Mouse (Mus musculus): Measurements from ENCODE around the gene Ralb. TPM values are rescaled to one million over a fixed set of nuclear protein-coding genes. Genes with fewer than 3 reads are reported as not detected.

Ralb gene
- polyA plus RNA-seq (2015; fragmentation: Nextera tagmentation; extraction: Ambion mirVana): 154 and 158 TPM in 2 replicates

DNA sequence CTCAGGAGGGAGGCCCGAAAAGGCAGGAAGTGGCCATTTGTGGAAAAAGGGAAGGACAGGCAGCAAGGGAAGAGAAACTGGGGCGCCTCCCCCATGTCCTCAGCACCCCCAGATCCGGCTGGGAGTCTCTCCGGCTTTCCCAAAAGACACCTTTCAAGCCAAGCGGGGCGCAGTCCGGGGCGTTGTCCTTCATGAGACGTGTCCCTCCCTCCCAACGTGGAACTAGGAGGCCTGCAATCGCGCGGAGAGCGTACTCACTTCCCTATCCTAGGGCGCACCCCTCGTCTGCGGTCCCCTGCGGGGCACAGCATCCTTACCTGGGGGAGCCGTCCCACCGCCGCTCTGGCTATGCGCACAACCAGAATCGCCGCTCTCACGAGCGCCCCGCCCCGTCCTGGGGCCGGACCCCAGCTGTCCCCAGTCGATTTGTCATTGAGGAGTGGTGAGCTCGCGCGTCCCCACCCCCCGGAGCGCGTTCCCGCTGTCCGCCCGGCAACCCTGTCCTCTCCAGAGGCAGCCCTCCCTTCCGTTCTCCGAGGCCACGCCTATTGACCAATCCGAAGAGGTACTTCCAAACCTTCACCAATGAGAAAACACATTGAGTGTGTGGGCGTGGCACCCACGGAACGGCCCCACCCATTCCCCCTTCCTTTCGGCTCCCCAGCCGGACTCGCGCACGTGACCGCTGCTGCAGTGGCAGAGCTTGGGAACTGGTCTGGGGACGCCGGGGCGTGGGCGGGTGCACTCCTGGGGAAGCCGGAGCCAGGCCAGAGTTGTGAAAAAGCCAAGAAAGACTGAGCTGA is at the start of gene Ralb:
Ralb (minus strand) TSS at position 535 of the 803 bp plus-strand sequence.
- H3K4me1 ChIP-seq: peaks cover 66% of the 10 kb centered on the region
- no peaks in the 10 kb centered on the region for H3K9me3 ChIP-seq
- H3K27me3 ChIP-seq (replicated peaks): no peaks in the 10 kb centered on the region
- peak within 1 kb of the TSS; percentile 85 for H3K4me3 ChIP-seq
- H3K9ac ChIP-seq: peak within 1 kb of the TSS; percentile 91
- H3K4me2 ChIP-seq: peak within 1 kb of the TSS; percentile 87
- H3K36me3 ChIP-seq: peaks cover 18% of the 10 kb centered on the region
- ATAC-seq (ENCODE audit: extremely low read depth, insufficient number of reproducible peaks, low FRiP score, low TSS enrichment): peak; percentile 93
- peak within 1 kb of the TSS; percentile 93 for H3K27ac ChIP-seq (replicated peaks)
- under 1% methylated on average over 57 of the region's 57 CpGs for WGBS

DNA sequence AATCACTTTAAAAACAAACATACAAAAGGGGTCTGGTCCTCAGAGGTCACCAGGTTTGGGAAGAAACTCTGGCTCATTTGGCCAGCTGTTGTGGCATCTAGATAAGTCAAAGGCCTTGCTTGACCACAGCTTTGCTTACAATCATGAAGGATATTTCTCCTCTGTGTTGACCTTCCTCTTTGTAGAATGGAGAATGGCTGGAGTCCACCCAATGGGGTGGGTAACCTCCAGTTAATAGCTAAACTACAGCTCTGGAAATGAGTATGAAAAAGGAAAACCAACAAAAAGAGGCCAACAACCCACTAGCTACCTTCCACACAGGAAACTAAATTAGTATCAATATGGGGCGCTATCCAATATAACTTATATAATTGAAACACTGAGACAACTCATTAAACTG is 47.1 kb upstream of the Ralb start:
- ATAC-seq (ENCODE audit: extremely low read depth, insufficient number of reproducible peaks, low FRiP score, low TSS enrichment): no peak
- Histone ChIP-seq H3K27me3 (replicated peaks) (no peaks in the 10 kb centered on the region), H3K36me3 (peaks cover 40% of the 10 kb centered on the region), H3K4me2 (no peak overlapping the region), H3K9me3 (no peaks in the 10 kb centered on the region), H3K4me3 (no peak overlapping the region), H3K27ac (replicated peaks) (no peak overlapping the region), H3K4me1 (no peaks in the 10 kb centered on the region), H3K9ac (no peak overlapping the region)
- WGBS: 83% methylated on average over 1 of the region's 1 CpGs

DNA sequence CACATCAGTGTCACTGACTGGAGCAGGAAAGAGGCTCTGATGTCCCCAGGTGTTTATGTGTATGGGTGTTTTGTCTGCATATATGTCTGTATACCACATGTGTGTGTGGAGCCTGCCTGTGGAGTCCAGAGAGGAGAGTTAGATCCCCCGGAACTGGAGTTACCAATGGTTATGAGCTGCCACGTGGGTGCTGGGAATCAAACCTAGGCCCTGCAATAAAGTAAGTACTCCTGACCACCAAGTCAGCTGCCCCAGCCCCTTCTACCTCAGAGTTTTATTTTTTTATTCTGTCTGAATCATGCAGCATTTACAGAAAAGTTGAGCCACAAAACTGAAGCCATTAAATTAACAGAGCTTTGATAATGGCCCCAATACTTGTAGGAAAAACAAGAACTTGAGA is 45.5 kb upstream of the Ralb start:
- WGBS: 79% methylated on average over 2 of the region's 2 CpGs
- Histone ChIP-seq H3K4me1 (peaks cover 8% of the 10 kb centered on the region), H3K36me3 (peaks cover 44% of the 10 kb centered on the region), H3K4me2 (no peak overlapping the region), H3K4me3 (no peak overlapping the region), H3K9ac (no peak overlapping the region), H3K27ac (replicated peaks) (no peak overlapping the region), H3K9me3 (no peaks in the 10 kb centered on the region), H3K27me3 (replicated peaks) (no peaks in the 10 kb centered on the region)
- ATAC-seq (ENCODE audit: extremely low read depth, insufficient number of reproducible peaks, low FRiP score, low TSS enrichment): no peak

DNA sequence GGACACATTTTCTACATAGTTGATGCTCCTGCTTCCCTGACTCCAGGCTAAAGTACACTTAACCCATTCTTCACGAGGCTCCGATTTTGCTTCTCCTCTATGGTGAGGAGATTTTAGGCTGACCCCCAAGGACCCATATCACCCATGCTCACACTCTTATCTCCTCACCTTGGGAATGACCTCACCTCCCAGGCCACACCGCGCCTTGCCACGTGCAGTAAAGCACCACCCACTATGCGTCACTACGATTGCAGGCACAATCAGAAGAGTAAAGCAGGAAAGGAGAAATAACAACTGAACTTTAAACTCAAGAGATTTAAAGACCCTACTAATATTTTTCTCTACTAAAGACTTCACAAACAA is 44.7 kb upstream of the Ralb start:
- 56% methylated on average over 7 of the region's 7 CpGs for WGBS
- Histone ChIP-seq H3K4me1 (peaks cover 15% of the 10 kb centered on the region), H3K9ac (no peak overlapping the region), H3K4me2 (no peak overlapping the region), H3K27ac (replicated peaks) (no peak overlapping the region), H3K27me3 (replicated peaks) (no peaks in the 10 kb centered on the region), H3K4me3 (no peak overlapping the region), H3K9me3 (no peaks in the 10 kb centered on the region), H3K36me3 (peaks cover 36% of the 10 kb centered on the region)
- ATAC-seq (ENCODE audit: extremely low read depth, insufficient number of reproducible peaks, low FRiP score, low TSS enrichment): no peak

DNA sequence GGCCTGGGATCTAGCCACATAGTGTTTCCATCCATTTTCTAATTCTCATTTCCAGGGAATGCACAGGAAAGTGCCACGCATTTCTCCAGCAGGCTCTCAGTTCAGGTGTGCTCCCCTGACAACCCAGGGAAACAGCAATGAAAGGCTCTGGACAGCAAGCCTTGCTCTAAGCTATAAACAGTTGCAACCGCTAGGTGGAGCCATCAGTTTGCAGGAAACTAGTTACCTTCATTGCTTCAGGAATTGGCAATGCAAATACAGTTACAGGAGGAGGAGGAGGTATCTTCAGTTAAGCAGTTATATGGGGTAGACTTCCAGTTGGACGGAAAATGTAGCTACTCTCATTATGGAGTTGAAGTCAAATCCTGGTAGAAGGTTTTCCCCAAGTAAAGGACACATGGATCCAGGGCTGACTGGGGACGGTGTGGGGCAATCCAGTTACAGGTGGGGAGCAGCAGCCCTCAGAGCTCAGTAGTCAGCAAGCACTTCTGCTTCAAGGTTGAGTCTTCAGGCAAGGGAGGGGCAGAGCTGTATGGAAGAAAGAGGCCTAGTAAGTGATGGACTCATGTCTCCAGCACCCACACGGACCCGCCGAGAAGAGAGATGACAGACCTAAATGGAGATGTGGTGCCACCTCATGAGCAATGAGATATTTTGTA is 44.2 kb upstream of the Ralb start:
- H3K9ac ChIP-seq: no peak overlapping the region
- H3K9me3 ChIP-seq: no peaks in the 10 kb centered on the region
- H3K27ac ChIP-seq (replicated peaks): no peak overlapping the region
- ATAC-seq (ENCODE audit: extremely low read depth, insufficient number of reproducible peaks, low FRiP score, low TSS enrichment): no peak
- 62% methylated on average over 7 of the region's 7 CpGs for WGBS
- H3K36me3 ChIP-seq: peaks cover 32% of the 10 kb centered on the region
- peaks cover 17% of the 10 kb centered on the region for H3K4me1 ChIP-seq
- no peak overlapping the region for H3K4me2 ChIP-seq
- H3K27me3 ChIP-seq (replicated peaks): no peaks in the 10 kb centered on the region
- no peak overlapping the region for H3K4me3 ChIP-seq

DNA sequence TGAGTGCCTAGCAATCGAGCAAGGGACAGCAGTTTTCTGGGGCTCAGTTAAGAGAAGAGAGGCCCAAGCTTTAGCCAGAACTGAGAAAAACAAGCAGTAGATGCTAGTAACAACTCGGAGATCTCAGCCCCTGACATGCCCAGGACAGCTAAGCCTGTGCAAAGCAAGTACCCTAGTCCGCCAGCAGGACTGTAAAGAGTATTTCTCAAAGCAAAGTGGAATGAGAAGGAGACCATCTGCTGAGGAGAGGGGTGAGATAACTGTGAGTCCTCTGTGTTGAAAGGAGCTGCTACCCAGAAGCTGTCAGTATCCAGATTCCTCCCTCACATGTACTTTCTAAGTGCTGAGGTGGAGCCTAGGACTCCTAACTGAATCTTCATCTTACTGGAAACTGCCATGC is 41.9 kb upstream of the Ralb start:
- 78% methylated on average over 3 of the region's 3 CpGs for WGBS
- Histone ChIP-seq H3K36me3 (peaks cover 29% of the 10 kb centered on the region), H3K27me3 (replicated peaks) (no peaks in the 10 kb centered on the region), H3K4me3 (no peak overlapping the region), H3K4me2 (no peak overlapping the region), H3K9me3 (no peaks in the 10 kb centered on the region), H3K9ac (no peak overlapping the region), H3K4me1 (peaks cover 22% of the 10 kb centered on the region), H3K27ac (replicated peaks) (no peak overlapping the region)
- no peak for ATAC-seq (ENCODE audit: extremely low read depth, insufficient number of reproducible peaks, low FRiP score, low TSS enrichment)

DNA sequence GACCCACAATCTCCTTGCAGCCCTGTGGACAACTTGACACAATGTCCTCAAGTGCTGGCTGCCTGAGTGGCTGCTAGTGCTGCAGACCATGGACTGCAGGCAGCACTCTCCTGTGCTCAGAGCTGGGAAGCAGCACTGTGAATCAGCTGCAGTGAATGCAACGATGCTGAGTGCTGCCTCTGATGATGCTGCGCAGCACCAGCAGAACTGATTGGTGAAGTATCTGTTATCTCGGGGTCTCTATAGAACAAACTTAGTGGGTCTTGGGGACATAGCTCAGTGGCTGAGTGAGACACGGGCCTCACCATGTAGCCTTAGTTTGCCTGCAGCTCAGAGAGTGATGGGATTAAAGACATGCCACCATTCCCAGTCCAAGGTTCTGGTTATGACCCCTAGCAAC is 41.1 kb upstream of the Ralb start:
- H3K36me3 ChIP-seq: peaks cover 29% of the 10 kb centered on the region
- H3K4me3 ChIP-seq: no peak overlapping the region
- no peak overlapping the region for H3K4me2 ChIP-seq
- 49% methylated on average over 4 of the region's 4 CpGs for WGBS
- no peaks in the 10 kb centered on the region for H3K27me3 ChIP-seq (replicated peaks)
- no peak overlapping the region for H3K27ac ChIP-seq (replicated peaks)
- no peaks in the 10 kb centered on the region for H3K9me3 ChIP-seq
- ATAC-seq (ENCODE audit: extremely low read depth, insufficient number of reproducible peaks, low FRiP score, low TSS enrichment): no peak
- H3K4me1 ChIP-seq: peaks cover 30% of the 10 kb centered on the region
- 0 out of 2 replicates have a peak overlapping the region, but pooled peaks have one; percentile 3 for H3K9ac ChIP-seq

DNA sequence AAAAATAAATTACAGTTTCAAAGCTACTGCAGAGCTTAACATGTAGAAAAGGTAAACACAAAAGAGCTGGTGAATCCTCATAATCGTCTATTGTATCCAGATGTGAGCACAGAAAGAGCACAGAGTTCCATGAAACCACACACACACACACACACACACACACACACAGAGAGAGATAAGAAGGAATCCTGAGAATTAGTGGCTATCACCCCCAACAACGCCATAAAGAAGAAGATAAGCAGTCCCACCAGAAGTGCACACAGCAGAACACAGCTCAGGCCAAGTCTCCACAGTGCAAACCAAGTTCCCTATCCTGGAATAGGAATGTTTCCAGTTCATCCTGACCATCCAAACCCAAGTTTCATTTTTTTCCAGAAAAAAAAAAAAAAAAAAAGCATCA is 40.6 kb upstream of the Ralb start:
- peaks cover 24% of the 10 kb centered on the region for H3K36me3 ChIP-seq
- no peak overlapping the region for H3K4me2 ChIP-seq
- no peak overlapping the region for H3K27ac ChIP-seq (replicated peaks)
- no peak overlapping the region for H3K4me3 ChIP-seq
- WGBS: 24% methylated on average over 2 of the region's 2 CpGs
- H3K4me1 ChIP-seq: peaks cover 31% of the 10 kb centered on the region
- no peaks in the 10 kb centered on the region for H3K27me3 ChIP-seq (replicated peaks)
- no peak overlapping the region for H3K9ac ChIP-seq
- ATAC-seq (ENCODE audit: extremely low read depth, insufficient number of reproducible peaks, low FRiP score, low TSS enrichment): no peak
- H3K9me3 ChIP-seq: no peaks in the 10 kb centered on the region

DNA sequence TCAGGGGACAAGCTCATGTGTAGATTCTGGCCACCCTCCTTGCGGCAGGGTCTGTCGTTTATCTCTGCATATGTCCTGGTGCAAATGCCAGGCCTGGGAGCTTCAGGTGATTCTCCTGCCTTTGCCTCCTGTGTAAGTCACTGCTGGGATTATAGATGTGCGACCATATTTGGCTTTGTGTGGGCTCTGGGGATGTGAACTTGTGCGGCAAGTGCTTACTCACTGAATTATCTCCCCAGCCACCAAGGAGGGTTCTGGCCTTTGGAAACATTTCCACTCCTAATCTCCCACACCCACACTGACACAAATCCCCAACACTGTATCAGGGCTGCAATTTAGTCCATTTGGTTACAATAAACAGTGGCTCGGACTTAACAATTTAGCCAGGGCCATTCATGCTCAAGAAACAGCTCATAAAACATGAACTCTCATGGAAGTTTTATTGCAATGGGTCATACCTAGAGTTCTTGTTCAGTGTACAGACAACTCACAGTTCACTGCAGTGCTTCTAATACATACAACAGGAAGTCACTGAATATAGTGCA is 40.1 kb upstream of the Ralb start:
- Histone ChIP-seq H3K27ac (replicated peaks) (0 out of 2 replicates have a peak overlapping the region, but pooled peaks have one; percentile 8), H3K4me1 (peaks cover 31% of the 10 kb centered on the region), H3K9ac (no peak overlapping the region), H3K9me3 (no peaks in the 10 kb centered on the region), H3K4me3 (no peak overlapping the region), H3K4me2 (no peak overlapping the region), H3K27me3 (replicated peaks) (no peaks in the 10 kb centered on the region), H3K36me3 (peaks cover 19% of the 10 kb centered on the region)
- no peak for ATAC-seq (ENCODE audit: extremely low read depth, insufficient number of reproducible peaks, low FRiP score, low TSS enrichment)
- 58% methylated on average over 5 of the region's 5 CpGs for WGBS

DNA sequence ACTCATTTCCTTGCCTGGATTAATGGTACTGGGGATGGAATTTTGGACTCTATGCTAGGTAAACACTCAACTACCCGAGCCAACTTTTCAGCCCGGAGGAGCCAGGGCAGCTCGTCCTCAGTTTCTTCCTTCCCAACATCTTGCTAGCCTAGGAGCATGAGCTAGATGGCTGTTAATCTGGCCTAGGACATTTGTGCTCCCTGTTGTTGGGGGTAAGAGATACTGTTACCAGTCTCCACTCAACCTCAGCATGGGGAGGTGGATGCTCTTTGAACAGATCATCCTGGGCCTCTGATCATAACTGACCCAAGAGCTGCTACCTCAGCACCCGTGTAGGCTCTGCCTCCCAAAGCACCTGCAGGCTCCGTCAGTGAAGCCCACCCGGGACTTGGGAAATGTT is 38.7 kb upstream of the Ralb start:
- Histone ChIP-seq H3K27ac (replicated peaks) (no peak overlapping the region), H3K36me3 (peaks cover 16% of the 10 kb centered on the region), H3K9me3 (no peaks in the 10 kb centered on the region), H3K4me2 (no peak overlapping the region), H3K27me3 (replicated peaks) (no peaks in the 10 kb centered on the region), H3K4me3 (no peak overlapping the region), H3K4me1 (peaks cover 31% of the 10 kb centered on the region), H3K9ac (no peak overlapping the region)
- no peak for ATAC-seq (ENCODE audit: extremely low read depth, insufficient number of reproducible peaks, low FRiP score, low TSS enrichment)
- WGBS: 80% methylated on average over 6 of the region's 6 CpGs

DNA sequence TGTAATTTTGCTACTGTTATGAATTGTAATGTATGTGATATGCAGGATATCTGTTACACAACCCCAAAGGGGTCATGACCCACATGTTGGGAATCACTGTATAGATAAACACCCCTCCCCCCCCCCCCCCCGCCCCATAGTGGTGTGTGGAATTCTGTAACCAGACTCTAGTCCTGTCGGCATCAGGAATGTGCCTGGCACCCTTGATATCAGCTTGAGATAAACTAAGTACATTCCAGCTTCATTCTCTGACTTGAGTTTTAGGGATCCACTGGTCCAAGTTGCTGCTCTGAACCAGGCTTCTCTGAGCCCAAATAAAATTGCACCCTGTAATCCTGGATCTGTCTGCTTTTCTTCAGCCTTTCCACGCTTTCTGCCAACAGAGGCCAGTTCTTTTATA is 37.0 kb upstream of the Ralb start:
- Histone ChIP-seq H3K36me3 (peaks cover 9% of the 10 kb centered on the region), H3K4me1 (peaks cover 35% of the 10 kb centered on the region), H3K9me3 (no peaks in the 10 kb centered on the region), H3K27ac (replicated peaks) (peak overlapping the region; percentile 68), H3K4me3 (no peak overlapping the region), H3K4me2 (no peak overlapping the region), H3K27me3 (replicated peaks) (no peaks in the 10 kb centered on the region), H3K9ac (no peak overlapping the region)
- no peak for ATAC-seq (ENCODE audit: extremely low read depth, insufficient number of reproducible peaks, low FRiP score, low TSS enrichment)
- 32% methylated on average over 3 of the region's 3 CpGs for WGBS

Data from heart, embryonic 13.5 days (tissue).